Mouse (Mus musculus): ENCODE results near the gene Jak1. TPM values are rescaled to one million over a fixed set of nuclear protein-coding genes. Genes with fewer than 3 reads are reported as not detected.

Gene Jak1
- total RNA-seq, 2 experiments from 2014 or later, result 92.7 to 105 TPM

DNA sequence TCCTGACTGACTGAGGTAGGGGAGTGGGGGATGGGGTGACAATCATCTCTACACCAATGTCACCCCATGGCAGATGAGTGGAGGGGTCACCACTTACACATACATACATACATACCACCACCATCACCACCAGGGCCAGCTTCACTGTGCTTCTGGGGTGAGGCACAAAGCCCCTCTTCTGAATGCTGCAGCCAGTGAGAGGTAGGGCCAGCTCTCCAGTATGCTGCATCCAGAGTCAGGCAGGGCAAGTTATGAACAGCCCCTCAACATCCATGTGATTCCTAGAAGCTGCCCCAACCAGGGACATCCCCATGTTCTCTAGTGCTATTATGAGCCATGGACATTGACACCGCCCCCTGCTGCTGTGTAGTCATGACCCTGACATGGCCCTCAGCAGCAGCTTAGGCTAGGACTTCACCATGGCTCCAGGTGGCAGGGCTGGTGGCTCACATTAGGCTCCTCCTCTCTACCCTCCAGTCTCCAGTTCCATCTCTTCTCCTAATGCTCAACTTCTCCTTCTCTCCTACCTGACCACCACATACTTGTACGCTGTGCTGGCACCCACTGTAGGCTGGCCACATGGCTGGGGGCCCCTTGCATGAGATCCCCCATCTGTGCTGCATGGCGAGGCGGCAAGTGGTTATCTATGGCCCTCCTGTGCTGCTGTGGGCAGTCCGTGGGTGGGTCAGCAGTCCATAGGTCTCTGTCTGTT lies 24.8 kb downstream of the Jak1 start:
- ATAC-seq (ENCODE audit: poor library complexity, severe bottlenecking), result no peak

- peak; percentile 25; the same call in 1 of the 2 replicates for ATAC-seq (ENCODE audit: poor library complexity, severe bottlenecking)
Observed at GRCm38 (mm10) chr4:101239313-101240162, 25.5 kb downstream of the Jak1 start.

DNA sequence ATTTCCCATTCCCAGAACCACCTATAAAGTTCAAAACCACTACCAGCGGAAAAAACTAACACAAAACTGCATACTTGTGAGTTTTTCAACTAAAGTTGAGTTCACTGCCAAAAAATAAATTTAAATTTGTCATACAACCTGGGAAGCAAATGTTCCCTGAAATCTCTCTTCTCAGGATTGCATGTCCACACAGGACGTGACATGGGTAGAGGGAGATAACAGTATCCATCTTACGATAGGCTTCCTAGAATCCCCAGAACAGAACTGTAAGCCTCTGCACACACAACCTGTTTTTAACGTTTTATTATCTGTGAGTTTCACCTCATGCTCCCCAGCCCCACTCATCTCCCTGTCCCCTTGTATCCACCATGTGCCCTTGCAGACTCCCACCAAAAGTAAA lies 26.5 kb downstream of the Jak1 start:
- ATAC-seq (ENCODE audit: poor library complexity, severe bottlenecking), result no peak

DNA sequence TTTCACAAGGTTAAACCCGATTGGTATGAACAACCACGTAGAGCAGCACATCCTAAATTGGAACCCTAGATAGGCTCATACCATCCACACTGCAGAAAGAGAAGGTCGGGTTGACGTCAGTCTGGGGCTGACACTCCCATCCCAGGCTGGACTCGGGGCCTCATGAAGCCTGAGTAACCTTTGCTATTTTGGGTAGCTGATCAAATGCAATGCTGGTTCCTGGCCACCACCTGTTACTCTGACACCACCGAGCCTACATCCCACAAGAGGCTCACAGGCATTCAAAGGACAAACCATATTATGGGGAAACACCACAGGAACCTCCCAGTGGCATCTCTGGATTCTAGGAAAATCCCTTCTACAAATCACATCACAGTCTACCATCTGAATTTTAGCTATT lies 28.3 kb downstream of the Jak1 start:
- ATAC-seq (ENCODE audit: poor library complexity, severe bottlenecking), result no peak

DNA sequence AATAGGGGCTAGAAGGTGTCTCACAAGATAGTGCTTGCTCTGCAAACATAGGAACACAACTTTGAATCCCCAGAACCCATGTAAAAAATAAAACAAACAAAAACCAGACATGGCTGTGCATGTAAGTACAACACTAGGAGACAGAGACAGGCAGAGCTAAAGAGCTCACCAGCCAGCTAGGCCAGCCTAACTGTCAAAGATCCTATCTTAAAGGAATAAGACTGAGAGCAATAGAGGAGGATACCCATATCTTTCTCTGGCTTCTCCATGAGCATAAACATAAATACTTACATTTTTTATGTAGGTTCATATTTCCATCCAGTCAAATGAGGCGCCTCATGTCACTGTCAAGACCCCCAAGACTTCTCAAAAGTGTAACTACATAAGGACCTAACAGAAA lies 29.1 kb downstream of the Jak1 start:
- no peak for ATAC-seq (ENCODE audit: poor library complexity, severe bottlenecking)

GRCm38 (mm10) chr4:101234753-101235152 lies 30.3 kb downstream of the Jak1 start:
- ATAC-seq (ENCODE audit: poor library complexity, severe bottlenecking), result no peak

- no peak for ATAC-seq (ENCODE audit: poor library complexity, severe bottlenecking)
Observed at GRCm38 (mm10) chr4:101234332-101234731, 30.8 kb downstream of the Jak1 start.

GRCm38 (mm10) chr4:101230621-101231020 lies 34.5 kb downstream of the Jak1 start:
- ATAC-seq (ENCODE audit: poor library complexity, severe bottlenecking), result no peak

DNA sequence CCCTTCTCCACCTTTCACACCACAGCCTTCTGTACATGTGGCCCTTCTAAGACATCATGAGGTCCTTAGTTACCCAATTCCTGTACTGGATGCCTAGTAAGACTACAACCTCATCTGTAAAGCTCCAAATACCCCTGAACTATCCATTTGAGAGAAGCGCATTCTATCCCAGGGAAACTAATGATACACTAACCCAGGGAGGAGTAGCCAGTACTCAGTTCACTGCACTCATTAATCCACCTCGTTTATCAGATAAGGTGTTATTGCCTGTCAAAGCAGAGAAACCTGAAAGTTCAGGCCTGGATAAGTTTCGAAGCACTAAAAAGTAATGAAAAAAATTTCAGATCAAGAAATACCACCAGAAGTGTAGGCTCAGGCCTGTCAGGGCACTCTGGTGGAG lies 37.7 kb downstream of the Jak1 start:
- no peak for ATAC-seq (ENCODE audit: poor library complexity, severe bottlenecking)

- no peak for ATAC-seq (ENCODE audit: poor library complexity, severe bottlenecking)
Observed at GRCm38 (mm10) chr4:101225984-101226383, 39.1 kb downstream of the Jak1 start.

GRCm38 (mm10) chr4:101220946-101221345 lies 44.1 kb downstream of the Jak1 start:
- no peak for ATAC-seq (ENCODE audit: poor library complexity, severe bottlenecking)

- no peak for ATAC-seq (ENCODE audit: poor library complexity, severe bottlenecking)
Observed at GRCm38 (mm10) chr4:101219839-101220238, 45.2 kb downstream of the Jak1 start.

GRCm38 (mm10) chr4:101217026-101217540 lies 48.0 kb downstream of the Jak1 start:
- ATAC-seq (ENCODE audit: poor library complexity, severe bottlenecking), result peak; percentile 43; the same call in 1 of the 2 replicates

GRCm38 (mm10) chr4:101216286-101216685 lies 48.8 kb downstream of the Jak1 start:
- no peak for ATAC-seq (ENCODE audit: poor library complexity, severe bottlenecking)

GRCm38 (mm10) chr4:101213477-101213876 lies 51.6 kb downstream of the Jak1 start:
- peak; percentile 49 for ATAC-seq (ENCODE audit: poor library complexity, severe bottlenecking)

DNA sequence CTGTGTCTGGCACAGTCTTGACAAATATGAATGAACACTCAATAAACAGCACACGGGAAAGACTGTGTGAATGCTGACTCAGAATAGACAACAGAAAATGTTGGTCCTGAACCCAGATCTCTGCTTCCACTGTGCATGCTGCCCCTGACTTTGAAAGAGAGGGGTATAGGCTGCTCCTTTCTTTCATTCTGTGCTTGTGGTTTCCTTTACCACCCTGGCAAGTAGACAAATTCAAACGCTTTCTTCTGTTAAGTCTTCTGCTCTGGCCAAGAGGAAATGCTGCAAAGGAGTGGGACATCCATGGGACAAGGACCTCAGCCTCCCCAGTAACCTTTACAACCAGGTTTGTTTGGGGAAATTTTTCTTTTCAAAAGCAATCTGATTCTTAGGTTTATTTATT lies 57.6 kb downstream of the Jak1 start:
- ATAC-seq (ENCODE audit: poor library complexity, severe bottlenecking), result no peak

- no peak for ATAC-seq (ENCODE audit: poor library complexity, severe bottlenecking)
Observed at GRCm38 (mm10) chr4:101203518-101203917, 61.6 kb downstream of the Jak1 start.

DNA sequence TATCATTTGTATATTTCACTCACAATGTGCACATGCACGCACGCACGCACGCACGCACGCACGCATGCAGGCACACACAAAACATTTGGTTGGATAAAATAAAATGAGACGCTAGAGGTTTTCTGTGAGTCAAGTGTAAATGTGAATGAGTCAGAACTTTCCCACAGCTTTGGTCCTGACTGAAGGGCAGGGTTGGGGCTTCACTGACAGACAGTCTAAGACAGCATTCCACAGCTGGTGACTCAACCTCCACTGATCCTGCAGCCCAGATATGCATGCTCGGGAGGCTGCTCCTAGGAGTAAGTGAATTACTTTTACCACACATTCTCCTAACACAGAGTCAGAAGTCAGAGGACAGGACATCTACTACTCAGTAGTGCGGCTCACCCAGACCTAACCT lies 62.5 kb downstream of the Jak1 start:
- no peak for ATAC-seq (ENCODE audit: poor library complexity, severe bottlenecking)

- peak; percentile 47 for ATAC-seq (ENCODE audit: poor library complexity, severe bottlenecking)
Observed at GRCm38 (mm10) chr4:101199433-101200081, 65.5 kb downstream of the Jak1 start.

- peak; percentile 88 for ATAC-seq (ENCODE audit: poor library complexity, severe bottlenecking)
Observed at GRCm38 (mm10) chr4:101198333-101198732, 66.7 kb downstream of the Jak1 start.

DNA sequence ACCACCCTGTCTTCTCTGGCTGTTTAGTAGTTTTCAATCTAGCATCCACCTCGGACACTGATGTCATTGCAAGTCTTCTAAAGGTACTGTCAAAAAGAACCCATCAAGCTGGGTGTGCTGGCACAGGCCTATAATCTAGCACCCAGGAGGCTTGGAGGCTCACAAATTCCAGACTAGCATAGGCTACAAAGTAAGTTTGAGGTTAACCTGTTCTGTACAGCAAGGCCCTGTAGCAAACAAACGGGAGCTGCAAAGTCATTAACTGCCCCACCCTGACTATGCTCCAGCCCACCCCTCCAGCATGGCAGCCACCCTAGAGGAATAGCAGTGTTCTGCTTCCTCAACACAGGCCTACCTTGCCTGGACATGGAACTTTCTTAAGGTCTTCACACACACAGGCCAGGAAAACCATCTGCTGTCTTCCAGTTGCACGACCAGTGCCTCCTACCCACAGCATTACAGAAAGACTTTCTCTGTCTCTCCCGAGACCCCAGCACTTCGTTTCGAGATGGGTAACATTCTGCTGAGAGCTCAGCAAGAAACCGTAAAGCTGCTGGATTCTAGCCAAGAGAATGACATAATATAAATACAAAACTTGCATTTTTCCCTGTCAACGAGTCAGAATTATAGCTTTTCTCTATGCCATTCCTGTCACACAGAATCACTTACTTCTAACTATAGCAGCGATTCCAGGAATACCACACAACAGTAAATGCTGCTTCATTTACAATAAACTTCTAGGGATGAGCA lies 67.5 kb downstream of the Jak1 start:
- ATAC-seq (ENCODE audit: poor library complexity, severe bottlenecking), result no peak
